Mouse (Mus musculus) spleen, adult 18-20 months (tissue): ENCODE measurements around the gene Lrrc72.

Source experiments
- DNase-seq, 2 experiments: peaks; one replicate each; pipeline ENCODE4 v3.0.0; 2022; ENCODE audit warnings: mixed read lengths in 2 of 2

Gene Lrrc72

DNA sequence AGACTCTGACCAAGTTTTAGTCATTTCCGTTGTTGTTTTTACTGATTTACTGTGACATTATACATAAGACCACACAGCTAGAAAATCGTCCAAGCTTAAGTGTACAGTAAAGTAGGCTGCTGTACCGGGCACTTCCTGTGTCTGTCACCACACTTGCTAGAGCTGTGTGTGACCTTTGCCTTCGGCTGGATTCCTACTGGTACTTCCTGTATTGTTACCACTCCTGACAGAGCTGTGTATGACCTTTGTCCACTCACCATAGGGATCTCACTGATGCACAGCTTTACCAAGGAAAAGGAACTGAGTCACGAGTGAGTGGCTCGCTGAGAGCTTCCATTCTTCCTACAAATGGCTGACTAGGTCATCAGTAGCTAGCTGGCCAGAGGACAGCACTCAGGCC lies 66.1 kb downstream of the Lrrc72 start:
- DNase-seq: no peak

DNA sequence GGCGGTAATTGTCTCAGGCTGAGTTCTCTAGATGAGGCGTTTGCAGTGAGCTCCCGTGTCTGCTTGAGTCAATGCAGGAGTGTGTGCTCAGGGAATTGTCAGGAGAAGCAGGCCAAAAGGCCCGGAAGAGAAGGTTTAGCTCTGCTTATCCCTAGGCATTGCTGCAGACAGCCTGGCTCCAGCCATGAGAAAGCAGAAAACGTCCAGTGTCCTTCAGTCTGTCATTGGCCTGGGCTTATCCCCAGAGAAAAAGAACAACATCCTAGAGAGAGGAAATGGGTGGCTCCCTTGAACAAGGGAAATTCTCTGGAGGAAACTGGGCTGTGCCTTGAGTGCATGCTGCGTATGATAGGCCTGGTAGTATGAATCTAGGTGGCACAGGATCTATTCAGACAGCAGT lies 70.6 kb downstream of the Lrrc72 start:
- no peak for DNase-seq

DNA sequence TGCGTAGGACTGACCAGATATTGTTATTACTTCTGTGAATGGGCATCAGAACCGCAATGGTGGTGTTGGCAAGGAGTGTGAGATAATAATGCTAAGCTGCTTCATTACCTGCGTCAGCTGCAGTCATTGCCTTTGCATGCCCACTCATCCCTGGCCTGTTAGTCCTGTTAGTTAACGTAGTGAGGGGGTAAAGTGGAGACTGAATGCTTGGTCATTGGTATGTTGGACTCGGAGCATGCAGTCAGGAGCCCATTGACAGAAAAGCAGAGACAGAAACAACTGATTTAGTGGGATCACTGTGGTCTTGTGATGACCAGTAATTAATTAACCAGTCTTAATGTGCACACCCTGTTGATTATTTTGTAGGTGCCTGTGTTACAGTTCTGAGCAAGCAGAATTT lies 76.0 kb downstream of the Lrrc72 start:
- no peak for DNase-seq

DNA sequence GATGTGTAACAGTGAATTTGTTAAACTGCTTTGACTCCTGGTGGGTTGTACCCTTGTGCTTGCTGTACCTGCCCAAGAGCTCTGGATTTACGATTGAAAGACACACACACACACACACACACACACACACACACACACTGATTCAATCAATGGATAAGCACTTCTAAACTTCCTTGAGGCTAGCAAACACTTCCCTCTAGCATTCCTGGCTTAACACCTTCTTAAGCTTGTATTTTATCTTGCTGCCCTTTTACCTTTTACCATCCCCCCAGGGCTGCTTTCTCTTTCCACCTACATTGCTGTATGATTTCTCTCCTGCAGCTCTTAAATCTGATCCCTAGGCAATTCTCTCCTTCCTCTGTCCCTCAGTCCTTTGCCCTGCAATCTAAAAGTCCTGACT lies 87.9 kb downstream of the Lrrc72 start:
- DNase-seq: no peak

DNA sequence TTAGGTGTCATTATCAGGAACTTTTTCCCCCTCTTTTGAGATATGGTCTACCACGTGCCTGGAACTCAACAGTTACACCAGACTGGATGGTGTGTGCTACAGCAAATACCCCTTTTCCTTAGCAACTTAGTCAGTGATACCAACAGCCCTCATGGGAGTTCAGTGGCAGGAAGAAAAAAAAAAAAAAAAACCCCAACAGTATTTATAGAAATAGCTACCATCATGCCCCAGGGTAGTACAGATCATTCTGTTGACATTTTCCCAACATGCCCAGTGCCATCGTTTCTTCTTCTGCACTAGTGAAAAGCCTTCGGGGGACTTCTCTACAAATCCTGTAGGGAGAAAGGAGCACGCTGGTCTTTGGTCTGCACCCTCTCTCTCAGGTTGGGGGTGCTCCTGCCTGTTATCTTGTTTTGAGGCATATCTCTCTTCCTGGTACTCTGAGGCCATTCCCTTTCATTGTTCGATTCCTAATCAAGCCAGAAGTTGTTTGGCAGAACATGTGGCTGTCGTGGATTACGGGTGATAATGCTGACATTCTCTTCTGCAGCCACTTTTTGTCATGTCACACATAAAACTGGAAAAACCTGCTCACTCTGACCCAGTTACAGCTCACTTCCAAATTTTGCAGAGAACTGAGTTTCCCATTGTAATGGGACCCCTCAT lies 88.9 kb downstream of the Lrrc72 start:
- DNase-seq: no peak
